Mouse (Mus musculus): ENCODE measurements at regions not wholly inside any gene's neighbourhood (a gene's known extent, or its start where the extent isn't known, plus 50 kb on each side); places are given as distances from the start of the nearest gene placed in this dataset.

DNA sequence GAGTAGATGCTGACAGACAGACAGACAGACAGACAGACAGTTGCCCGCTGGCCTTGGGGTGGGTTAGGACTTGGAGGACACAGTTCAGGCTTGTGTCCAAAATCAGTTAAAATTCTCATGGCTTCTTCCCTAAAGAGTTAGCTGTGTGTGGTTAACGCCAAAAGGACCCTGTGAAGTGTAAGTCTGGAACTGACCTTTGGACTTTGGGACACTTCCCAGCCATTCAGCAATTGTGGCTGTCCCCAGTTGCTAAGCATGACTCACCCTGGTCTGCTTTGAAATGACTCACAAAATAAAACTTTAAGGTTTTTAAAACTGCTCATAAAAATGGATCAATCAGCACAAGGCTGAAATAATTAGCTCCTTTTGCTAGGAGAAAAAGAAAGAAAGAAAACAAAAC lies 220.5 kb upstream of the Vstm2b start:
- TF ChIP-seq CTCF (IDR thresholded peaks at IDR 0.05; ENCODE audit: extremely low read depth, insufficient read length, insufficient replicate concordance, low read depth, low read length), result no peak
- no peak for TF ChIP-seq POLR2A (IDR thresholded peaks at IDR 0.05; ENCODE audit: low read depth, low read length)

Measured in small intestine, adult 2 months (tissue).